Mouse (Mus musculus): ENCODE data around the gene A230050P20Rik.
A peak's percentile ranks its signal among the peaks of the same experiment; 100 is the strongest.

Gene A230050P20Rik

DNA sequence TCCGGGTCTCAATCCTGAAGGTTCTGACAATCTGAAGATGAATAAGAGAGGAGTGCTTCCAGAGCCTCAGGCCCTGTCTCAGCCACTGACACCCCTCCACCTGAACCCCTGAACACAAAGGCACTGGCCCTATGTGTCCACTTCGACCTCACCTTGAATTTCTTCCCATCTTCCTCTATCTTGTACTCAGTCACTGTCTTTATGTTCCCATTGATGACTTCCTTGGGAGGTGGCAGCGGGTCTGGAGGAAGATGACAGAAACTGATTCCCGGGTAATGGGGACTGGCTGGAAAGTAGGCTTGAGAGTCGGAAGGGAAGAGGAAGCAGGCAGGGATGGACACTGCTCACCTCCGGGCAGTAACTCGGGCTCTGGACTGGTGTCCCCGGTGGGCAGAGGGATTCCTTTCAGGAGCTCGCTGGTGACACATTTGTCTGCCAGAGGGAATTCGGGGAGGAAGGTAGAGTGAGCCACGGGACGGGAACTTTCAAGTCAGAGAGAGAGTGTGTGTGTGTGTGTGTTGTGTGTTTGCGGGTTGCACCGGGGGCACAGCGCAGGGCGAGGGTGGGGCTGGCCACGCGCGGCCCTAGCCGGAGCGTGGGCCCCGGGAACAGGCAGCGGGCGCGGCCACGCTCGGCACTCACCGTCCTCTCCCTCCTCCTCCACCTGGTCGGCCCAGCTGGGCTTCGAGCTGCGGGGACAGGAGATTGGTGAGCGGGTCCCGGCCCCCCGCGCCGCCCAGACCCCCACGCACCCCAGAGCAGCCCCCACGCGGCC lies 29.5 kb downstream of the A230050P20Rik start:
- DNase-seq: no peak

DNA sequence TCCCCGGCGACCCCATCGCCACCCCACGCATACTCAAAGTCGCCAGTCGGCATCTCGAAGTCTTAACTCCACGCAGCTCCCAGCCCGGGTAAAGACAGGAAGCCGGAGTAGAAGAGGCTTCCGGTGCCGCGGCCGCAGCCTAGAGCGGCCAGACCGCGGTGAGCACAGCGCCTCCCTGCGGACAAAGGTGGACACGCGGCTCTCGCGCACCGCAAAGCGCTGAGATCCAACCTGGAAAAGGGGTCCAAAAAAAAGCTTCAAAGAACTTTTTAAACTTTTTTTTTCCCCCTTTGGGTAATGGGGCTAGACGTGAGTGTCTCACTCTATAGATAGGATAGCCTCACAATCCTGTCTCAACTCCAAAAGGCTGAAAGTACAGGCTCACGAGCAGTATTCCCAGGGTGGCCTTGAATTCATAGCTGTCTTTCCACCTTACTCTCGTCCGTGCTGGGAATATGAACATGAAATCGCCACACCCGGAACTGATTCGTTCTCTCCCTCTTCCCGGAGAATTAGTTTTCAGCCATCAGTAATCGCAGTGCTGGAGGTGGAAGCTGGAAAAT lies 30.1 kb downstream of the A230050P20Rik start, which contains the start of gene Eif3g:
Gene Eif3g, minus strand, starts transcription at position 113 of the 563 bp plus-strand sequence.
- peak; percentile 82 for DNase-seq

DNA sequence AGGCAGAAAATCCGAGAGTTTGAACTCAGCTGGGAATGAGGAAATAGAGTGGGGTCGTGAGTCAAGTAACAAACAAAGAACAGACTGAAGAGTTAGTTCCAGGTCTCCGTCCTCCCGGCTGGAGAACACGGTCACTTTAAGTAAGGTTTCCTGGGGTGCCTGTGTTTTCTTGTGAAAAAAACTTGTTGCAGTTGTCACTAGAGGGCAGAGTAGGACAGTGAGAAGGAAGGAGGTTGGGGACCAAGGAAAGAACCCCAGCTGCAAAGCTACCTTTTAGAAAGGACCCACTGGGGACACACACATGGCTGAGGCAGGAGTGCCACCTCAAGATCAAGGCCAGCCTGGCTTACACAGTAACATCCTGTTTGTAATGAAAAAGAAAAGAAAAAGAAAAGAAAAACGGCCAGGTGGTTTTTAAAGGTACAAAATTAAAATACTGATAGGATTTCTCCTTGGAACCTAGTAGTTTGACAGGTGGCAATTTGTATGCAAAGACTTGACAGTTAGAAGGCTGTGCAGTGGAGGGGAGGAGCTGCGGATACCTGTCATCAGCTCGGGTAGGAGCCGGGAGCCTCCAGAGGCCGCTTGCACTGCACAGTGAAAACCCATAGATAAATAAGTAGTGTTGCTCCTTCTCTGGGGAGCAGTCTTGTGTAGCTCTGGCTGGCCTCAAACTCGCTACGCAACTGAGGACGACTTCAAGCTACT lies 33.2 kb downstream of the A230050P20Rik start:
- DNase-seq: no peak

DNA sequence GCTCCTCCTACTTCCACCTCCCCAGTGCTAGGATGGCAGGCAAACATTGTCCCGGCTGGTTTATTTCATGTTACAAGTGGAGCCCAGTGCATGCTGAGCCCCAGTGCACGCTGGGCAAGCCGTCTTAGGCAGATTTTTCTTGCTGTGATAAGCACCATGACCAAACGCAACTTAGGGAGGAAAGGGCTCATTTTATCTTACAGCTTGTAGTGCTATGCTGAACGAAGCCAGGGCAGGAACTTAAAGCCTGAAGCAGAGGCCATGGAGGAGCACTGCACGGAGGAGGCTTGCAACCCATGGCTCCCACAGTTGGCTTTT lies 33.7 kb downstream of the A230050P20Rik start:
- DNase-seq: no peak

DNA sequence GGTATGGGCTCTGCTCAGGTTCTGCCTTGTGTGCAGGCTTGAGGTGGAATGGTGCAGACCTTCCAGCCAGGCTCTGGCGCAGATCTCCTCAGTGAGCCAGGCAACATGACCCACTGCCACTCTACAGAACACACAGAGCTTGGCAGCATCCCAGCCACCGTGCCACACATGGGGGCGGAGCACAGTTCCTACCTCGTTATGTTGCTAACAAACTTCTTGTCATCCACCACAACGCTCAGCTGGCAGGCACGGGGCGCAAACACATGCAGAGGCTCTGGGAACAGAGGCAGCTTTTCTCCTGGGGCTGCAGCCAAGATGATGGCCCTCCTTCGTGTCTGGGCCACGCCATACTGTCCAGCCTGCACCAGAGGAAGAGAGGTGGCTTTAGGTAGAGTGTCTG lies 41.5 kb downstream of the A230050P20Rik start:
- no peak for DNase-seq

DNA sequence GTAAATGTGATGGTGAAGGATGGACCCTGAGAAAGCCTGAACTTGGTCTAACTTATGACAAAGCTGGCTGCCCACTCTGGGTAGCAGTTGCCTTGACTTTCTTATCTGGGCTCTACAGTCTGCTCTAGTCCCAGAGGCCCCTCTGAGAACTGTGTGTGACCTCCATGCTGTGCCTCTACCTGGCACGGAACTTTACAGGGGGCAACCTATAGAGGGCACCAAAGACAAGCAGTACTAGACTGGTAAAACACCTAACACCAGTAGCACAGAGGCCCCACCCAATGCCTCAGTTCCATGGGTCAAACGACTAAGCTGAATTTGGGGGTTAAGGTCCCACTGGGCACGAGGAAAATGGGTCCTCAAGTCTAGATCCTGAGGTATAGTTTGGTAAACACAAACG lies 47.7 kb downstream of the A230050P20Rik start:
- DNase-seq: no peak

DNA sequence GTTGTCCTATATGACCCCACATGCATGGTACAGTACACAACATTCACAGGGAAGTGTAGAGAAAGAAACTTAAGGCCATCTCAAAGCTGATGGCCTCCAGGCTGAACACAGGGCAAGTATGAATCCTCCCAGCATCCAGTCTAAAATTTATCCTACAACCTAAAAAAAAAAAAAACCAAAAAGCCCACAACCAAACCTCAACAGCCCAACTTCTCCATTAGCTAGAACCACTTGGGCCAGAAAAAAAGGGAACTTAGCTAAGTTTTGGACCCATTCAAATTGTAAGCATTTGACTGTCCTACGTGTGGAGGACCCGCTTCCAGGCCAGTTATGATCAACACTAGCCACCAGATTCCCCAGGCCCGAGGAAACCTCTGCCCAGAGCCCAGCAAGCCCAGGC lies 54.8 kb downstream of the A230050P20Rik start:
- DNase-seq: no peak

Data from cerebellum, adult 11-12 months (tissue).